Mouse (Mus musculus): ENCODE measurements around the gene Hfe. TPM values are rescaled to one million over a fixed set of nuclear protein-coding genes. Genes with fewer than 3 reads are reported as not detected.
A peak's percentile ranks its signal among the peaks of the same experiment; 100 is the strongest.
"Not testable (repeated sequence)": the region's sequence is repeated elsewhere in the genome, so short reads cannot be mapped to it uniquely, and the experiment has no call there.

Gene Hfe
- polyA plus RNA-seq, 1 experiment from 2014 or later = 7.6 TPM

- H3K9me3 ChIP-seq (ENCODE audit: control insufficient read depth, low read length) = no peaks in the 10 kb centered on the region
- 0 out of 2 replicates have a peak, but pooled peaks cover 3% of the 10 kb centered on the region for H3K4me1 ChIP-seq (ENCODE audit: control insufficient read depth, insufficient read depth, low read length)
- no peak overlapping the region for H3K27ac ChIP-seq (ENCODE audit: low read depth, low read length)
- H3K27me3 ChIP-seq (ENCODE audit: control insufficient read depth, insufficient read depth, low read length) = no peaks in the 10 kb centered on the region
- 92% methylated on average over 2 of the region's 2 CpGs for WGBS
- H3K4me2 ChIP-seq (replicated peaks; ENCODE audit: low read depth, low read length) = no peak overlapping the region
- no peak overlapping the region for H3K4me3 ChIP-seq (ENCODE audit: low read length)
- no peak overlapping the region for H3K9ac ChIP-seq (ENCODE audit: low read depth, low read length)
- no peak for ATAC-seq (ENCODE audit: low FRiP score, low TSS enrichment)
- peaks cover 4% of the 10 kb centered on the region; the same call in 1 of the 2 replicates for H3K36me3 ChIP-seq (ENCODE audit: control insufficient read depth, insufficient read depth, low read length)
Observed at GRCm38 (mm10) chr13:23688956-23689355, 21.7 kb downstream of the Hfe start.

GRCm38 (mm10) chr13:23687907-23688306 lies 22.7 kb downstream of the Hfe start:
- H3K27me3 ChIP-seq (ENCODE audit: control insufficient read depth, insufficient read depth, low read length) = no peaks in the 10 kb centered on the region
- H3K4me2 ChIP-seq (replicated peaks; ENCODE audit: low read depth, low read length) = no peak overlapping the region
- H3K4me3 ChIP-seq (ENCODE audit: low read length) = no peak overlapping the region
- WGBS = 85% methylated on average over 7 of the region's 7 CpGs
- ATAC-seq (ENCODE audit: low FRiP score, low TSS enrichment) = no peak
- H3K9me3 ChIP-seq (ENCODE audit: control insufficient read depth, low read length) = no peaks in the 10 kb centered on the region
- H3K27ac ChIP-seq (ENCODE audit: low read depth, low read length) = no peak overlapping the region
- peaks cover 4% of the 10 kb centered on the region; the same call in 1 of the 2 replicates for H3K36me3 ChIP-seq (ENCODE audit: control insufficient read depth, insufficient read depth, low read length)
- 0 out of 2 replicates have a peak, but pooled peaks cover 6% of the 10 kb centered on the region for H3K4me1 ChIP-seq (ENCODE audit: control insufficient read depth, insufficient read depth, low read length)
- H3K9ac ChIP-seq (ENCODE audit: low read depth, low read length) = no peak overlapping the region

- 0 out of 2 replicates have a peak, but pooled peaks cover 10% of the 10 kb centered on the region for H3K4me1 ChIP-seq (ENCODE audit: control insufficient read depth, insufficient read depth, low read length)
- no peaks in the 10 kb centered on the region for H3K9me3 ChIP-seq (ENCODE audit: control insufficient read depth, low read length)
- peaks cover 4% of the 10 kb centered on the region; the same call in 1 of the 2 replicates for H3K36me3 ChIP-seq (ENCODE audit: control insufficient read depth, insufficient read depth, low read length)
- no peak for ATAC-seq (ENCODE audit: low FRiP score, low TSS enrichment)
- H3K4me2 ChIP-seq (replicated peaks; ENCODE audit: low read depth, low read length) = no peak overlapping the region
- H3K27me3 ChIP-seq (ENCODE audit: control insufficient read depth, insufficient read depth, low read length) = no peaks in the 10 kb centered on the region
- H3K27ac ChIP-seq (ENCODE audit: low read depth, low read length) = no peak overlapping the region
- no peak overlapping the region for H3K9ac ChIP-seq (ENCODE audit: low read depth, low read length)
- 81% methylated on average over 4 of the region's 4 CpGs for WGBS
- no peak overlapping the region for H3K4me3 ChIP-seq (ENCODE audit: low read length)
Observed at GRCm38 (mm10) chr13:23687181-23687580, 23.5 kb downstream of the Hfe start.

GRCm38 (mm10) chr13:23685966-23686365 lies 24.7 kb downstream of the Hfe start:
- Histone ChIP-seq H3K36me3 (ENCODE audit: control insufficient read depth, insufficient read depth, low read length) (peaks cover 4% of the 10 kb centered on the region; the same call in 1 of the 2 replicates), H3K27ac (ENCODE audit: low read depth, low read length) (peak overlapping the region; percentile 99), H3K4me1 (ENCODE audit: control insufficient read depth, insufficient read depth, low read length) (0 out of 2 replicates have a peak, but pooled peaks cover 10% of the 10 kb centered on the region), H3K4me2 (replicated peaks; ENCODE audit: low read depth, low read length) (peak overlapping the region; percentile 52), H3K9ac (ENCODE audit: low read depth, low read length) (peak overlapping the region; percentile 61), H3K9me3 (ENCODE audit: control insufficient read depth, low read length) (no peaks in the 10 kb centered on the region), H3K27me3 (ENCODE audit: control insufficient read depth, insufficient read depth, low read length) (no peaks in the 10 kb centered on the region), H3K4me3 (ENCODE audit: low read length) (peak overlapping the region; percentile 47)
- 42% methylated on average over 4 of the region's 4 CpGs for WGBS
- ATAC-seq (ENCODE audit: low FRiP score, low TSS enrichment) = no peak

GRCm38 (mm10) chr13:23685121-23685861 lies 25.4 kb downstream of the Hfe start:
- Histone ChIP-seq H3K4me1 (ENCODE audit: control insufficient read depth, insufficient read depth, low read length) (0 out of 2 replicates have a peak, but pooled peaks cover 10% of the 10 kb centered on the region), H3K27ac (ENCODE audit: low read depth, low read length) (peak overlapping the region; percentile 99), H3K27me3 (ENCODE audit: control insufficient read depth, insufficient read depth, low read length) (no peaks in the 10 kb centered on the region), H3K4me3 (ENCODE audit: low read length) (peak overlapping the region; percentile 47), H3K36me3 (ENCODE audit: control insufficient read depth, insufficient read depth, low read length) (no peaks in the 10 kb centered on the region), H3K9me3 (ENCODE audit: control insufficient read depth, low read length) (no peaks in the 10 kb centered on the region), H3K4me2 (replicated peaks; ENCODE audit: low read depth, low read length) (peak overlapping the region; percentile 52), H3K9ac (ENCODE audit: low read depth, low read length) (peak overlapping the region; percentile 61)
- ATAC-seq (ENCODE audit: low FRiP score, low TSS enrichment) = no peak
- WGBS = 4% methylated on average over 15 of the region's 15 CpGs

GRCm38 (mm10) chr13:23684295-23684945 lies 26.2 kb downstream of the Hfe start:
- not testable (repeated sequence) for H3K9me3 ChIP-seq (ENCODE audit: control insufficient read depth, low read length); H3K4me1 ChIP-seq (ENCODE audit: control insufficient read depth, insufficient read depth, low read length); H3K27me3 ChIP-seq (ENCODE audit: control insufficient read depth, insufficient read depth, low read length); H3K36me3 ChIP-seq (ENCODE audit: control insufficient read depth, insufficient read depth, low read length)
- peak overlapping the region; percentile 47 for H3K4me3 ChIP-seq (ENCODE audit: low read length)
- peak overlapping the region; percentile 61 for H3K9ac ChIP-seq (ENCODE audit: low read depth, low read length)
- peak overlapping the region; percentile 52 for H3K4me2 ChIP-seq (replicated peaks; ENCODE audit: low read depth, low read length)
- WGBS = 0% methylated on average over 10 of the region's 37 CpGs
- peak overlapping the region; percentile 99 for H3K27ac ChIP-seq (ENCODE audit: low read depth, low read length)
- ATAC-seq (ENCODE audit: low FRiP score, low TSS enrichment) = peak; percentile 30

- peak within 1 kb of the TSS; percentile 47 for H3K4me3 ChIP-seq (ENCODE audit: low read length)
- H3K9ac ChIP-seq (ENCODE audit: low read depth, low read length) = peak within 1 kb of the TSS; percentile 63
- H3K27me3 ChIP-seq (ENCODE audit: control insufficient read depth, insufficient read depth, low read length) = no peaks in the 10 kb centered on the region
- H3K9me3 ChIP-seq (ENCODE audit: control insufficient read depth, low read length) = no peaks in the 10 kb centered on the region
- H3K36me3 ChIP-seq (ENCODE audit: control insufficient read depth, insufficient read depth, low read length) = no peaks in the 10 kb centered on the region
- peak within 1 kb of the TSS; percentile 99 for H3K27ac ChIP-seq (ENCODE audit: low read depth, low read length)
- under 1% methylated on average over 27 of the region's 32 CpGs for WGBS
- H3K4me1 ChIP-seq (ENCODE audit: control insufficient read depth, insufficient read depth, low read length) = 0 out of 2 replicates have a peak, but pooled peaks cover 10% of the 10 kb centered on the region
- peak; percentile 99 for ATAC-seq (ENCODE audit: low FRiP score, low TSS enrichment)
- H3K4me2 ChIP-seq (replicated peaks; ENCODE audit: low read depth, low read length) = peak within 1 kb of the TSS; percentile 57
Observed at GRCm38 (mm10) chr13:23683755-23684281, 26.8 kb downstream of the Hfe start, which contains the start of the genes Hist1h2ac and Hist1h2bc. TSS of gene Hist1h2ac (minus strand) at chr13:23683948. TSS of gene Hist1h2bc (plus strand) at chr13:23684199.

- Histone ChIP-seq H3K27ac (ENCODE audit: low read depth, low read length) (peak overlapping the region; percentile 93), H3K4me3 (ENCODE audit: low read length) (peak overlapping the region; percentile 42), H3K4me2 (replicated peaks; ENCODE audit: low read depth, low read length) (peak overlapping the region; percentile 57), H3K9ac (ENCODE audit: low read depth, low read length) (peak overlapping the region; percentile 63)
- H3K27me3 ChIP-seq (ENCODE audit: control insufficient read depth, insufficient read depth, low read length); H3K4me1 ChIP-seq (ENCODE audit: control insufficient read depth, insufficient read depth, low read length); H3K9me3 ChIP-seq (ENCODE audit: control insufficient read depth, low read length); ATAC-seq (ENCODE audit: low FRiP score, low TSS enrichment); H3K36me3 ChIP-seq (ENCODE audit: control insufficient read depth, insufficient read depth, low read length): not testable (repeated sequence)
- 15% methylated on average over 10 of the region's 30 CpGs for WGBS
Observed at GRCm38 (mm10) chr13:23682947-23683754, 27.5 kb downstream of the Hfe start.

All from kidney, embryonic 14.5 days (tissue).